Mouse (Mus musculus) MEL (cell line): ENCODE measurements around the gene Rabgap1l. TPM values are rescaled to one million over a fixed set of nuclear protein-coding genes. Genes with fewer than 3 reads are reported as not detected.

Source experiments
- DNase-seq: peaks from one replicate; pipeline ENCODE4 v3.0.0; 2011; ENCODE audit warnings: low read depth, low spot score
- H3K27ac ChIP-seq: 2 replicates; pipeline ENCODE4 v1.5.1; 2012; ENCODE audit warnings: low read depth, mild to moderate bottlenecking, control low read depth, low read length, moderate library complexity; ENCODE audit not compliant: control insufficient read depth
- H3K27me3 ChIP-seq, 2 experiments: fragments of 150-350 bp in 1 of 2; sonication (generic) in 1 of 2; 2 replicates each; pipeline ENCODE4 v1.6.1; 2012; ENCODE audit warnings: low read length in 2 of 2, mild to moderate bottlenecking in 2 of 2, improper control_type of control experiment in 1 of 2, moderate library complexity in 1 of 2; ENCODE audit not compliant: insufficient read depth in 2 of 2, control insufficient read depth in 1 of 2
- H3K36me3 ChIP-seq, 2 experiments: 2 replicates each; pipeline ENCODE4 v1.6.1; 2012 to 2014; ENCODE audit warnings: low read length in 2 of 2, improper control_type of control experiment in 1 of 2, inconsistent platforms in 1 of 2, mild to moderate bottlenecking in 1 of 2; ENCODE audit not compliant: insufficient read depth in 2 of 2, control insufficient read depth in 1 of 2
- H3K4me1 ChIP-seq, 2 experiments: fragments of 150-350 bp in 1 of 2; sonication (generic) in 1 of 2; 2 replicates each; pipeline ENCODE4 v1.6.1; 2012; ENCODE audit warnings: low read length in 2 of 2, improper control_type of control experiment in 1 of 2, mild to moderate bottlenecking in 1 of 2; ENCODE audit not compliant: insufficient read depth in 2 of 2, control insufficient read depth in 1 of 2
- H3K4me3 ChIP-seq, 2 experiments: fragments of 150-350 bp in 1 of 2; sonication (generic) in 1 of 2; 2 replicates each; pipeline ENCODE4 v1.5.1; 2012; ENCODE audit warnings: low read depth in 2 of 2, low read length in 2 of 2, mild to moderate bottlenecking in 2 of 2, moderate library complexity in 2 of 2, control low read depth in 1 of 2, improper control_type of control experiment in 1 of 2; ENCODE audit not compliant: control insufficient read depth in 1 of 2, insufficient read depth in 1 of 2
- H3K79me2 ChIP-seq: 2 replicates; pipeline ENCODE4 v1.6.1; 2012; ENCODE audit warnings: mild to moderate bottlenecking, low read length, moderate library complexity; ENCODE audit not compliant: control insufficient read depth, poor library complexity, insufficient read depth
- H3K9ac ChIP-seq: 2 replicates; pipeline ENCODE4 v1.6.1; 2012; ENCODE audit warnings: low read depth, mild to moderate bottlenecking, control low read depth, low read length, moderate library complexity; ENCODE audit not compliant: control insufficient read depth, poor library complexity, severe bottlenecking
- H3K9me3 ChIP-seq: fragments of 150-350 bp; sonication (generic); replicated peaks from 2 replicates; pipeline ENCODE4 v1.6.1; 2012; ENCODE audit warnings: mild to moderate bottlenecking, low read length, improper control_type of control experiment, moderate library complexity; ENCODE audit not compliant: insufficient read depth
- CHD1 ChIP-seq: IDR thresholded peaks from 2 replicates; pipeline ENCODE4 v1.6.1; 2012; ENCODE audit warnings: low read depth, mild to moderate bottlenecking, inconsistent platforms, low read length, improper control_type of control experiment
- ELF1 ChIP-seq: IDR thresholded peaks from 2 replicates; pipeline ENCODE4 v1.6.1; 2014; ENCODE audit warnings: low read depth, mild to moderate bottlenecking, inconsistent platforms, low read length, improper control_type of control experiment, moderate library complexity
- EP300 ChIP-seq, 2 experiments: IDR thresholded peaks; 2 replicates each; pipeline ENCODE4 v1.6.1; 2011; ENCODE audit warnings: improper control_type of control experiment in 2 of 2, low read length in 2 of 2, low read depth in 1 of 2, mild to moderate bottlenecking in 1 of 2
- ETS1 ChIP-seq: IDR thresholded peaks from 2 replicates; pipeline ENCODE4 v1.6.1; 2012; ENCODE audit warnings: low read depth, mild to moderate bottlenecking, inconsistent platforms, low read length, improper control_type of control experiment, moderate library complexity
- HCFC1 ChIP-seq: IDR thresholded peaks from 2 replicates; pipeline ENCODE4 v1.6.1; 2012; ENCODE audit warnings: low read depth, mild to moderate bottlenecking, inconsistent platforms, low read length, improper control_type of control experiment, moderate library complexity
- MAFK ChIP-seq: IDR thresholded peaks from 2 replicates; pipeline ENCODE4 v1.6.1; 2011; ENCODE audit warnings: low read depth, mild to moderate bottlenecking, low read length, improper control_type of control experiment, borderline replicate concordance
- MXI1 ChIP-seq: IDR thresholded peaks from 2 replicates; pipeline ENCODE4 v1.6.1; 2011; ENCODE audit warnings: mild to moderate bottlenecking, low read depth, low read length, improper control_type of control experiment
- MYB ChIP-seq: IDR thresholded peaks from 2 replicates; pipeline ENCODE4 v1.6.1; 2011; ENCODE audit warnings: mild to moderate bottlenecking, low read depth, low read length, improper control_type of control experiment
- MYC ChIP-seq: IDR thresholded peaks from 2 replicates; pipeline ENCODE4 v1.6.1; 2011; ENCODE audit warnings: low read depth, mild to moderate bottlenecking, low read length, improper control_type of control experiment, moderate library complexity
- POLR2AphosphoS2 ChIP-seq: IDR thresholded peaks from 2 replicates; pipeline ENCODE4 v1.6.1; 2011; ENCODE audit warnings: low read length, improper control_type of control experiment
- POLR2AphosphoS5 ChIP-seq: IDR thresholded peaks from 2 replicates; pipeline ENCODE4 v1.6.1; 2012; ENCODE audit warnings: low read depth, borderline replicate concordance, mild to moderate bottlenecking, inconsistent platforms, low read length, moderate library complexity, mixed read lengths
- RCOR1 ChIP-seq: IDR thresholded peaks from 2 replicates; pipeline ENCODE4 v1.6.1; 2012; ENCODE audit warnings: low read depth, mild to moderate bottlenecking, inconsistent platforms, low read length, improper control_type of control experiment
- SIN3A ChIP-seq: IDR thresholded peaks from 2 replicates; pipeline ENCODE4 v1.6.1; 2012; ENCODE audit warnings: low read length, improper control_type of control experiment, inconsistent platforms
- SMC3 ChIP-seq: IDR thresholded peaks from 2 replicates; pipeline ENCODE4 v1.6.1; 2011; ENCODE audit warnings: low read depth, low read length, improper control_type of control experiment
- USF1 ChIP-seq: IDR thresholded peaks from 2 replicates; pipeline ENCODE4 v1.6.1; 2014; ENCODE audit warnings: low read depth, mild to moderate bottlenecking, inconsistent platforms, low read length, improper control_type of control experiment, moderate library complexity
- polyA plus RNA-seq, 2 experiments: library from polyadenylated mRNA; stranded (reverse) in 1 of 2; unstranded in 1 of 2; fragments of >175 nt in 1 of 2; fragments of >200 nt in 1 of 2; gene quantifications; 2 replicates each; pipeline versions ENCODE4 v1.2.1 to v1.2.4; 2012; ENCODE audit warnings: low replicate concordance in 2 of 2, low read depth in 1 of 2; ENCODE audit not compliant: insufficient read length in 2 of 2, insufficient read depth in 1 of 2, missing spikeins in 1 of 2
- total RNA-seq: library from RNA; depleted of rRNA; stranded (reverse); fragments of 300-350 nt; gene quantifications from 2 replicates; pipeline ENCODE4 v1.2.3, GENCODE M21; 2012

Rabgap1l gene
- total and polyA plus RNA-seq, 3 experiments = 24.1 to 26.2 TPM; not detected in 1

DNA sequence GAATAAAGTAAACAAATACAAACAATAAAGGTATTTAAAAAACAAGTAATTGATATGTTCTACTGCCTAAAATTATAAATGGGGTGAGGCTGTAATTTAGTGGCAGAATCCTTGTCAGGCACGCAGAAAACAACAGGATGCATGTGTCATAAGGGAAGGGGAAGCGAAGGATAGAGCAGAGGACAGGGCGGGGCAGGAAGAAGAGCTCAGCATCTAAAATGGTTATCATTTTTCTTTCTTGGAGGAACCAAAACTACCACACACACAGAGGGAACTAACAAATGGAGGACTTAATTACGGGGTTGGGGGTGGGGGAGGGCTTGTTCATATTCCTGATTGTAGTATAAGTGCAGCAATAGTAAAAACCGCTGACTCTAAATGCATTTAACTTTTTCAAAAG is 351.9 kb downstream of the Rabgap1l start:
- Histone ChIP-seq H3K36me3 (peaks cover 0 to 7% of the 10 kb centered on the region in 2 experiments; a peak in 2 of 4 replicates), H3K27ac (no peak overlapping the region), H3K79me2 (no peaks in the 10 kb centered on the region), H3K4me1 (peaks cover 0 to 5% of the 10 kb centered on the region in 2 experiments; a peak in 2 of 4 replicates), H3K9me3 (no peaks in the 10 kb centered on the region), H3K9ac (no peak overlapping the region), H3K4me3 (no peak overlapping the region), H3K27me3 (no peaks in the 10 kb centered on the region)
- DNase-seq = peak; percentile 72
- TF ChIP-seq ETS1 (0 out of 2 replicates have a peak, but pooled peaks have one; percentile 16), MXI1 (no peak), HCFC1 (0 out of 2 replicates have a peak, but pooled peaks have one; percentile 35), SMC3 (no peak), ELF1 (no peak), CHD1 (no peak), RCOR1 (peak; percentile 25; the same call in 1 of the 2 replicates), MYC (0 out of 2 replicates have a peak, but pooled peaks have one; percentile 50), EP300 (IDR thresholded peaks at IDR 0.05; ENCODE audit: low read depth in 1 of 2, low read length in 2 of 2) (peak; percentile 25 to 39; a peak in 2 of 4 replicates), SIN3A (0 out of 2 replicates have a peak, but pooled peaks have one; percentile 25)

DNA sequence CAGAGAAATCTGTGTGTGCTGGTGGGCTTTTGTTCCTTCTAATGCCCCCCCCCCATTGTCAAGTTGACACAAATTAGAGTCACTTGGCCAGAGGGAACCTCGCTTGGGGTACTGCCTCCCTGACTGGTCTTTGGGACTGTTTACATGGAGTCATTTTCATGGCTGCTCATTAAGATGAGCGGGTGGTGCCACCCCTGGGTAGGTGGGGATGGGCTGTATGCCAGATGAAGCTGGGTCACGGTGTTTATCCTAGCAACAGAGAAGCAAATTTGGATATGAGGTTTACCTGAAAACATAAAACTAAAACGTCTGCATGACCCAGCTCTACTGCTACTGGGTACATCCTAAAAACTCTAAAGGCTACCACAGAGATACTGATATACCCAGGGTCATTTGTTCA is 354.2 kb downstream of the Rabgap1l start:
- H3K9me3 ChIP-seq = no peaks in the 10 kb centered on the region
- no peak for DNase-seq
- H3K27ac ChIP-seq = no peak overlapping the region
- H3K79me2 ChIP-seq = no peaks in the 10 kb centered on the region
- H3K4me1 ChIP-seq = peaks cover 0 to 5% of the 10 kb centered on the region in 2 experiments; a peak in 2 of 4 replicates
- H3K27me3 ChIP-seq = no peaks in the 10 kb centered on the region
- TF ChIP-seq USF1 (no peak), MYB (no peak), POLR2AphosphoS5 (no peak), MAFK (no peak), POLR2AphosphoS2 (no peak)
- no peak overlapping the region for H3K4me3 ChIP-seq
- no peak overlapping the region for H3K9ac ChIP-seq
- H3K36me3 ChIP-seq = peaks cover 0 to 7% of the 10 kb centered on the region in 2 experiments; a peak in 2 of 4 replicates
